Mouse (Mus musculus) neutrophil, adult 5-6 weeks (primary cell): ENCODE results near the gene Fgf14. TPM values are rescaled to one million over a fixed set of nuclear protein-coding genes. Genes with fewer than 3 reads are reported as not detected.
"Not testable (repeated sequence)": the region's sequence is repeated elsewhere in the genome, so short reads cannot be mapped to it uniquely, and the experiment has no call there.

ENCODE experiments used
- ATAC-seq: fragments of 151-379, 151-347 bp; 2 replicates; pipeline ENCODE4 v1.8.0; 2017; ENCODE audit warnings: mild to moderate bottlenecking, moderate TSS enrichment; ENCODE audit not compliant: insufficient number of reproducible peaks, poor library complexity, low FRiP score, severe bottlenecking; ENCODE audit errors: extremely low read depth
- total RNA-seq: library from RNA; stranded (forward); fragments of 200-1000 nt; gene quantifications from 2 replicates; pipeline ENCODE4 v1.2.3, GENCODE M21; 2017

Fgf14 gene
- total RNA-seq = not detected in 2 replicates

- no peak for ATAC-seq
Measured at GRCm38 (mm10) chr14:124676506-124677177, at the start of gene Fgf14. Gene Fgf14, minus strand, starts transcription at chr14:124677127.

- ATAC-seq = no peak
Measured at GRCm38 (mm10) chr14:124677379-124677778, 452 bp upstream of the Fgf14 start.

DNA sequence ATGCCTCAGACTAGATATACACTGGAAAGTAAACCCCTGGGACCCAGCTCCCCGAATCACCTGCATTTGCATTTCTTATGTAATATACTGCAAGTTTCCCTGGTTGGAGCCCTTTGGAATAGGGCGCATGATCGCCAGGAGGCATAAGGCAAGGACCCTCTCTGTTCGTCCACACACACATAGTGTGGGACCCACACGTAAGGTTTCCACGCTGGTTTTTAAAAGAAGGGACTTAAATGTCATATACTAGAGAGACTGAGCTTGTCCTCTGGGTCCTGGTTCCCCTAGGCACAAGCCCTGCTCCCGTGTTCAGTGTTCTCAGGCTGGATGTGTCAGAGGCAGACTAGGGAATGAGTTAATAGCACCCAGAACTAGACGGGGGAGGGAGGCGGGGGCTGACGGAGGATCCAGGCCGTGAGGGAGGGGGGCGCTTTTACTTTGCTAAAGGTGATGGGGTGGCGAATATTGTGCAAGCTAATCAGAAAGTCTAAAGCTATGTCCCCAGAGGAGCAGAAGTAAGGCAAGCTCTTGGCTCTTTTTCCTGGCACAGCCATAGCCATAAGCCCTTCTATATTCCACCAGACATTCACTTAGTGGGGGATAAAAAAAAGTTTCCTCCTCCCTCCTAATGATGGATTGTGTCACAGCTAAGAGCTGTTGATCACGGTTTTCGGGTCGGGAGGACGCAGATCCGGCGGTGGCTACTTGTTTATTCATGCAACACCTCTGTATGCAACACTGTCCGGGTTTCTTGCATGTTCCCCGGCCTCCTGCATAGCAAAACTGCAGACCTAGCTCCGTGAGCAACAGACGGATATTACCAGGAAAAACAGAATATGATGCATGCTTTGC is 1.0 kb downstream of the Fgf14 start:
- ATAC-seq = no peak

- ATAC-seq = no peak
Measured at GRCm38 (mm10) chr14:124675142-124675653, 1.7 kb downstream of the Fgf14 start.

DNA sequence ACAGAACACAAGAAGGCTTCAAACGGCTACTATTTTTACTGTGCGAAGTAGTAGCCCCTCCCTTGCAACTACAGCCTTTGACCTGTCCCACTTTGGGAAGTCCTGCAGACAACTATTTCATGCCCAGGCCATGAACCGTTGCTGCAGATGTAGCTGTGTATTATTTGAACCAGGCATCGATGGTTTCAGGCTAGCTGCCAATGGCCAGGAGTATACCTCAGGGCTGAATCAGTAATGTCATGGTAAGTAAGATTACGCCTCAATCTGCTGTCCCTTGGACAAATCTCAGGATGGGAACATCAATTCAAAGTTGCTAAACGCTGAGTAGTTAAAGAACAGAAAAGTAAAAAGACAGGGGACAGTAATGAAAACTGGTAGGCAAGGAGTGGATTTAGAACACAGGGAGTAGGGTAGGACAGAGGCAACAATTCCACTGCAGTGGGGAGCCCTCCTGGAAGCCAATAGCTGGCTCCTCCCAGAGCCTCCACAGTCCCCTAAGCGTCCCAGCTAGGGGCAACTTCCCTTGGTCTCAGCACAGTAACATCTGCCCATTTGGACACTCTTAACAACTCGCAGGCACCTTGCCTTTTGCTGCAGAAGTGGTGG is 2.3 kb downstream of the Fgf14 start:
- no peak for ATAC-seq

GRCm38 (mm10) chr14:124669739-124670138 is 7.2 kb downstream of the Fgf14 start:
- ATAC-seq = no peak

DNA sequence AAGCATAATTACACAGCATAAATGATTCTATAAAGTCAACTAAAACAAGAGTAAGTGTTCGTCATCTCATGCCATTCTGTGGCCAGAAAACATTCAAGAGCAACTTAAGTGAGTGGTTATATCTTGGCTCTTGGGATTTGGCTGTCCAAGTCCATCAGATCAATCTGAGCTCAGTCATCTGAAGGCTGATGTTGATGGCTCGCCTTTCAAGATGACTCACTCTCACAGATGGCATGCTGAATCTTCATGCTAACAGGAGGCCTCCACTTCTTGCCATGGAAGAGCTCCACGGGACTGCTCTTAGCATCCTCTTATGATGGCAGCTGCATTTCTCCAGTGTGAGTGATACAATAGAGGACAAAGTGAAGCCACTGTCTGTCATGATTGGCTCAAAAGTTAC is 34.1 kb downstream of the Fgf14 start:
- ATAC-seq = no peak

DNA sequence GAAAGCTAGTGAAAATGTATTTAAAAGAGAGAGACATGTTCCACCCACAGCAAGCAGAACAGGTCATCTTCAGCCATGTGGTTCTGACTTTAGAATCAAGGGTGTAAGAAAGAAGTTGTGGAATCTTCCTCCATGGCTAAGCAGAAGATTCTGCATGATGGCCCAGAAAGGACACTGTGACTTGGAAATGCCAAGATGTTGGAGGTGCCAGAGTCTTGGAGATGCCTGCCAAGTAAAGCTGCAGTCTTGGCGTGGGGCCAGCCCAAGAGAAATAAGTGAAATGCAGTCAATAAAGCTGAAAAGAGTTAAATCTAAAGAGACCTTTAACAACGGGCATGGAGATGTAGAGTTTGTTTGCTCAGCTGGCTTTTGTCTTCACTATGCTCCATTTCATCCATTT is 42.0 kb downstream of the Fgf14 start:
- no peak for ATAC-seq

GRCm38 (mm10) chr14:124613473-124613872 is 63.5 kb downstream of the Fgf14 start:
- no peak for ATAC-seq

DNA sequence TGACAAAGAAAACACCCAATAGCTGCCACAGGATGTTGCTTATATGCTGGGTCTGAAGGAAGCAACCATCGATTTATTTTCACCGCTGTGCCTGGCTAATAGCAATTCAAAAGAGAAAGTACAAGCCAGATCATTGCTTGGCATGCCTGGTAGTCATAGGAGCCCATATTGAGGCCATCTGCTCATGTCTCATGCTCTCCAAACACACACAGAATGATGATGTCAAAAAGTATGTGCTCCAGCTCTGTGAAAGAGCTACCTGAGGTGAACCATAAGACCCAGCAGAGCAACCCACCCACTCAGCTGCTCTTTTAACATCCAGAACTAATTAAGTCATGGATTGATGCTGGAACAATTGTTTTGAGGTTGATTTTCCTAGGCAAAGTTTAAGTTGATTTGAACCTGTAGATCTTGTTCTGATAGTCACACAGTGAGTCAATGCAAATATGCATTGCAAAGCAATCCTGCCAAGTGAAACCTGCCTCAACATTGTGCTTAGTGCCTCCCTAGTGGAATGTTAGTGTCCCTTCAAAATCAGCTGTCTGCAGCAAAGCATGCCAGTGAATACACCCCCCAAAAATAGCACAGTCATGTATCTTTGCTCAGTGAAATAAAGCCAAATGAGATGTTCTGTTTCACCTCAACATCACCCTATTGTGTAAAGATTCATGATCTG is 70.8 kb downstream of the Fgf14 start:
- no peak for ATAC-seq

GRCm38 (mm10) chr14:124605031-124605743 is 71.7 kb downstream of the Fgf14 start:
- no peak for ATAC-seq

- no peak for ATAC-seq
Measured at GRCm38 (mm10) chr14:124576571-124576970, 100.4 kb downstream of the Fgf14 start.

GRCm38 (mm10) chr14:124575130-124575885 is 101.6 kb downstream of the Fgf14 start:
- no peak for ATAC-seq

GRCm38 (mm10) chr14:124566445-124566844 is 110.5 kb downstream of the Fgf14 start:
- ATAC-seq = no peak

DNA sequence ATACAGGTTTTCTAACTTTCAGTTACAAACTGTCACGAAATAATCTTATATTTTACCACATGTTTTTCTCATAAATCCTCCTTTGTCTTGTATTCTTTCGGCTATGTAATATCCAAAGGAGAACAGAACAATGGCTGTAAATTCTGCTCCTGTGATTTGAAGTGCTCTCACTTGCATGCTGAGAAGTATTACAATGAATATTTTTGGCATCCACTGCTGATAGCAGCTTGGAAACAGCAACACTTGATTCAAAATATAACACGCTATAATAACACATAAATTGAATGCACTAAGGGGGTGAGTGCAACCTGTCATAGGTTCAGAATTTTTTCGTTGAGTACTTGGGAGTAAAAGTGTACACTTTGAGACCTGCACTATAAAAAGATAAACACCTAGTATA is 115.4 kb downstream of the Fgf14 start:
- no peak for ATAC-seq

- no peak for ATAC-seq
Measured at GRCm38 (mm10) chr14:124536106-124536505, 140.8 kb downstream of the Fgf14 start.

DNA sequence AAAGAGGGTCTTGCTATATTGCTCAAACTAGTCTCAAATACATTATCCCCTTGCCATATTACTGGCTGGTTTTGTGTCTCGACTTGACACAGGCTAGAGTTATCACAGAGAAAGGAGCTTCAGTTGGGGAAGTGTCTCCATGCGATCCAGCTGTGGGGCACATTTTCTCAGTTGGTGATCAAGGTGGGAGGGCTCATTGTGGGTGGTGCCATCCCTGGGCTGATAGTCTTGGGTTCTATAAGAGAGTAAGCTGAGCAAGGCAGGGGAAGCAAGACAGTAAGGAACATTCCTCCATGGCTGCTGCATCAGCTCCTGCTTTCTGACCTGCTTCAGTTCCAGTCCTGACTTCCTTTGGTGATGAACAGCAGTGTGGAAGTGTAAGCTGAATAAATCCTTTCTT is 141.6 kb downstream of the Fgf14 start:
- ATAC-seq = not testable (repeated sequence)

DNA sequence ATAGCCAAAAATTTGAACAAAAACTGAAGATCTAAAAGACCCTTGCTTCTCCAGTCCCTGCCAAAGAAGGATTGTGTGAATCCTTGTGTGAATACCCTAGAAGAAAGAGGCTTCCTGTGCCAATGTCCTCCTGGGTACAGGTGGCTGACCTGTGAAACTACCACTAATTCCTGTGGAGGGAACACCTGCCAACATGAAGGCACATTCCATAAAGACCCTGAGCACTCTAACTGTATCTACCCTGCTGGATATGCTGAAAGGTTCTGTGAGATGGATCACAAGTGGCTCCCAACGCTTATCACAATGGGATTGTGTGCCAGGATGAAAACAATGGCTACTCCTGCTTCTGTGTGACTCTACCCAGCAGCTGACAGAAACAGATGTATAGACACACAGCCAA is 144.9 kb downstream of the Fgf14 start:
- no peak for ATAC-seq
